Mouse (Mus musculus) liver, postnatal 0 days (tissue): Measurements from ENCODE around the gene Ncbp3.

Experiments used
- CTCF ChIP-seq: sonication (generic); IDR thresholded peaks from 2 replicates; pipeline ENCODE4 v1.5.1; 2016; ENCODE audit warnings: antibody characterized with exemption, low read depth
- EP300 ChIP-seq: IDR thresholded peaks from 2 replicates; pipeline ENCODE4 v1.6.1; 2016; ENCODE audit warnings: antibody characterized with exemption, low read depth, mild to moderate bottlenecking

DNA sequence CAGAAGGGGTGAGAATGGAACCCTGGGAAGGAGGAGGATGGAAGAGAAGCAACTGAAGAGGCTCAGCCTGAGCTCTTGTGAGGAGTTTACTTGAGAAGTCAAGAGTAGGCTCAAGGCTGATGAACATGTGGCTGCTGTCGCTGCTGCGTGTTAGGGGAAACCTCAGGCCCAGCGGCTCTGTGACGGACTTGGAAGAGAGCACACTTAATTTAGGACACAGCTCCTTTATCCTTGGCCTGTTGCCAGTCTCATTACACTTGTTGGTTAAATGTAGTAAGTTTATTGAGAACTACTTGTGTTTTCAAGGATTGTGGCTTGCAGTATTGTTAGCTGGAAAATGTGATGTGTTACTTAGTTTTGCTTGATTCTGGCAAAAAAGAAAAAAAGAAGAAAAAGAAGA lies 29.1 kb downstream of the Ncbp3 start:
- TF ChIP-seq EP300 (no peak), CTCF (no peak)
